Mouse (Mus musculus): ENCODE measurements around the gene Ccdc136.

DNA sequence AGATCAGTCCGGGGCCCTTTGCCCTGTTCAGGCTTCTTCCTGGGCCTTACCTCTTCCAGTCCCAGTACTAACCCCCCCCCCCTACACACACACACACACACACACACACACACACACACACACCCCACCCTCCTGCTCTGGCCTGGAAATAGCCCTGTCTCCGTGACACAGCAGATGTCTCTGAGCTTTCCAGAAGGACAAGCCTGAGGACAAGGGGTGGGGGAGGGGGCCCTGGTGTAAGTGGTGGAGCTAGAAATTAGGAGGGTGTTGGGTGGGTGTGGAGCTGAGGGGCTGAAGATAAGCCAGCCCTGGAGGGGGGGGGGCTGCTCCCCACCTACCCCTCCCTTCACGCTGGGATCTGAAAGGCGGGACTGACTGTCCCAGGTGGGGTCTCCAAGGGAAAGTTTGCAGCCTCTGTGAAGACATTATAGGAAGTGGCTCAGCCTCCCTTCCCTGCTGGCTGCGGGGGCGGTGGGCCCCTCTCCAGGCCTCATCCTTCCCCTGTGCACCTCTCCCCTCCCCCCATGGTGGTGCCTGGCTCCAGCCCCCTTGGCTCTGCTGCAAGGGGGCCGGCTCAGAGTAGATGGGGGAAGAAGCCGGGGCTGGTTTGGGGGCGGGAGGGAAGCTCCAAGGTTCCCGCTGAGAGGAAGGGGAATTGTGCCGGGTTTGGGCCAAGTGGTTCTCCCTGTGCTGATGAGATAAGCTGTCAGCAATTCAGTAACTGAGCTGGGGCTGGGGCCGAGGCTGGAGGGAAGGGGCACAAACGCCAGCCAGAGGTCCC is 39.0 kb downstream of the Ccdc136 start:
- TF ChIP-seq CTCF (IDR thresholded peaks at IDR 0.05; ENCODE audit: borderline replicate concordance, extremely low read depth, insufficient read depth, insufficient read length), result no peak
- TF ChIP-seq POLR2A (IDR thresholded peaks at IDR 0.05; ENCODE audit: borderline replicate concordance, extremely low read depth, insufficient read depth, insufficient read length, poor library complexity, severe bottlenecking), result no peak

Measured in brain, embryonic 14.5 days (tissue).